Mouse (Mus musculus) heart, embryonic 16.5 days (tissue): ENCODE measurements at regions not wholly inside any gene's neighbourhood (a gene's known extent, or its start where the extent isn't known, plus 50 kb on each side); places are given as distances from the start of the nearest gene placed in this dataset.
"Not testable (repeated sequence)": the region's sequence is repeated elsewhere in the genome, so short reads cannot be mapped to it uniquely, and the experiment has no call there.

ENCODE experiments used
- ATAC-seq: fragments of 200-750 bp; cut with Nextera tagmentation; replicated peaks from 2 replicates; pipeline ENCODE4 v1.8.0; 2017; ENCODE audit warnings: moderate number of reproducible peaks; ENCODE audit not compliant: insufficient read depth, low FRiP score; ENCODE audit errors: extremely low read depth
- H3K27ac ChIP-seq: fragments of 300-500 bp; sonication (generic); 2 replicates; pipeline ENCODE4 v1.5.1; 2014; ENCODE audit warnings: mild to moderate bottlenecking, low read length, control low read depth, moderate library complexity
- H3K27me3 ChIP-seq: fragments of 300-500 bp; sonication (generic); 2 replicates; pipeline ENCODE4 v1.6.1; 2014; ENCODE audit warnings: low read length, mixed read lengths; ENCODE audit not compliant: control insufficient read depth, insufficient read depth
- H3K36me3 ChIP-seq: fragments of 300-500 bp; sonication (generic); 2 replicates; pipeline ENCODE4 v1.6.1; 2014; ENCODE audit not compliant: control insufficient read depth, insufficient read depth
- H3K4me1 ChIP-seq: fragments of 300-500 bp; sonication (generic); 2 replicates; pipeline ENCODE4 v1.6.1; 2014; ENCODE audit warnings: low read length, mixed read lengths; ENCODE audit not compliant: control insufficient read depth, insufficient read depth
- H3K4me2 ChIP-seq: fragments of 300-500 bp; sonication (generic); 2 replicates; pipeline ENCODE4 v1.6.1; 2014; ENCODE audit warnings: low read depth, mild to moderate bottlenecking, control low read depth, low read length
- H3K4me3 ChIP-seq: fragments of 300-500 bp; sonication (generic); 2 replicates; pipeline ENCODE4 v1.5.1; 2014; ENCODE audit warnings: mild to moderate bottlenecking, control low read depth, low read length
- H3K9ac ChIP-seq: fragments of 300-500 bp; sonication (generic); 2 replicates; pipeline ENCODE4 v1.6.1; 2014; ENCODE audit warnings: low read length, control low read depth
- H3K9me3 ChIP-seq: fragments of 300-500 bp; sonication (generic); replicated peaks from 2 replicates; pipeline ENCODE4 v1.6.1; 2016; ENCODE audit warnings: low read length; ENCODE audit not compliant: control insufficient read depth
- WGBS: fragments of 180-500 bp; shearing (Covaris S2); extraction: QIAGEN DNeasy Blood & Tissue Kit; methylation state at CpG from one replicate; pipeline ENCODE4 v1.1.7; 2014; 5-methylcytosine and 5-hydroxymethylcytosine counted together

GRCm38 (mm10) chr13:12889631-12890030 lies 89.8 kb upstream of the Prl2c3 start:
- H3K9me3 ChIP-seq = peaks cover 27% of the 10 kb centered on the region
- not testable (repeated sequence) for H3K36me3 ChIP-seq, H3K27me3 ChIP-seq, ATAC-seq, H3K4me1 ChIP-seq, H3K9ac ChIP-seq, H3K4me3 ChIP-seq, H3K27ac ChIP-seq, H3K4me2 ChIP-seq
- 83% methylated on average over 20 of the region's 20 CpGs for WGBS

GRCm38 (mm10) chr13:12879506-12879905 lies 79.6 kb upstream of the Prl2c3 start:
- H3K36me3 ChIP-seq, H3K27ac ChIP-seq, ATAC-seq, H3K4me2 ChIP-seq, H3K4me1 ChIP-seq, H3K9ac ChIP-seq, H3K27me3 ChIP-seq, H3K4me3 ChIP-seq: not testable (repeated sequence)
- WGBS = 72% methylated on average over 2 of the region's 3 CpGs
- peaks cover 17% of the 10 kb centered on the region for H3K9me3 ChIP-seq

GRCm38 (mm10) chr13:12864946-12865345 lies 65.1 kb upstream of the Prl2c3 start:
- H3K9me3 ChIP-seq = peaks cover 18% of the 10 kb centered on the region
- H3K4me1 ChIP-seq, H3K27ac ChIP-seq, H3K4me2 ChIP-seq, H3K27me3 ChIP-seq, H3K36me3 ChIP-seq, H3K9ac ChIP-seq, H3K4me3 ChIP-seq: not testable (repeated sequence)
- WGBS = 74% methylated on average over 1 of the region's 1 CpGs
- ATAC-seq = 0 out of 2 replicates have a peak, but pooled peaks have one; percentile 4

GRCm38 (mm10) chr13:12864263-12864662 lies 64.4 kb upstream of the Prl2c3 start:
- Histone ChIP-seq H3K27ac (no peak overlapping the region), H3K9ac (no peak overlapping the region), H3K4me3 (no peak overlapping the region), H3K4me2 (no peak overlapping the region), H3K9me3 (peaks cover 18% of the 10 kb centered on the region), H3K27me3 (no peaks in the 10 kb centered on the region), H3K36me3 (no peaks in the 10 kb centered on the region), H3K4me1 (no peaks in the 10 kb centered on the region)
- ATAC-seq = no peak; the same call in 1 of the 2 replicates

GRCm38 (mm10) chr13:12863542-12863941 lies 63.7 kb upstream of the Prl2c3 start:
- not testable (repeated sequence) for ATAC-seq, H3K4me1 ChIP-seq, H3K4me3 ChIP-seq, H3K27me3 ChIP-seq, H3K36me3 ChIP-seq, H3K9ac ChIP-seq, H3K4me2 ChIP-seq, H3K27ac ChIP-seq
- WGBS = 84% methylated on average over 7 of the region's 7 CpGs
- peaks cover 22% of the 10 kb centered on the region for H3K9me3 ChIP-seq

GRCm38 (mm10) chr13:12860954-12861353 lies 61.1 kb upstream of the Prl2c3 start:
- ATAC-seq, H3K4me2 ChIP-seq, H3K4me3 ChIP-seq, H3K4me1 ChIP-seq, H3K9ac ChIP-seq, H3K27me3 ChIP-seq, H3K27ac ChIP-seq, H3K36me3 ChIP-seq: not testable (repeated sequence)
- 91% methylated on average over 16 of the region's 17 CpGs for WGBS
- peaks cover 27% of the 10 kb centered on the region for H3K9me3 ChIP-seq

GRCm38 (mm10) chr13:12859930-12860329 lies 60.1 kb upstream of the Prl2c3 start:
- H3K4me3 ChIP-seq, ATAC-seq, H3K4me1 ChIP-seq, H3K4me2 ChIP-seq, H3K36me3 ChIP-seq, H3K27ac ChIP-seq, H3K27me3 ChIP-seq, H3K9ac ChIP-seq: not testable (repeated sequence)
- WGBS = 91% methylated on average over 19 of the region's 19 CpGs
- peaks cover 23% of the 10 kb centered on the region for H3K9me3 ChIP-seq
